Mouse (Mus musculus) liver, postnatal 0 days (tissue): ENCODE measurements around the gene Syngap1.

Experiments
- CTCF ChIP-seq: sonication (generic); IDR thresholded peaks from 2 replicates; pipeline ENCODE4 v1.5.1; 2016; ENCODE audit warnings: antibody characterized with exemption, low read depth
- EP300 ChIP-seq: IDR thresholded peaks from 2 replicates; pipeline ENCODE4 v1.6.1; 2016; ENCODE audit warnings: antibody characterized with exemption, low read depth, mild to moderate bottlenecking

GRCm38 (mm10) chr17:26951406-26951805, 10.4 kb downstream of the Syngap1 start:
- TF ChIP-seq EP300 = no peak
- no peak for TF ChIP-seq CTCF
